ENCODE assay signal across 8 mouse cellular contexts in the genomic region with DNA sequence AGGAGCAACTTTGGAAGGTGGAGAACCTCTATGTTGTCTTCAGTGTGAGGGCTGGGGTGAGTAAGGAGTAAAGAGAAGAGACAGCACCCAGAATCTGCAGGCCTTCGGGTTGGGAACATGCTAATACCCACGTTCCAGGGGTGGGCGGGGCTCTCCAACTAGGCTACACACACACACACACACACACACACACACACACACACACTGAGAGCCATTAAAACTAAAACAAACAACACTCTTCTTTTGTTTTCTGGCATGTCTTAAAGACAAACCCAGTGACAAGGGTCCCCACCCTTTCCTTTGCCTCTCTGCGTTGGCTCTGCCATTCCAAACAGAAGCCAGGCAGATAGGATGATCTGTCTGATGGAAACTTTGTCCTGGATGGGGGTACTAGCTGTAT. TPM values are rescaled to one million over a fixed set of nuclear protein-coding genes. Genes with fewer than 3 reads are reported as not detected.
DNase-seq lines count a peak whose midpoint lies in the region; ATAC-seq lines count a peak whose summit lies in the region.

No protein-coding gene starts in this region.

- H3K4me3 ChIP-seq in forebrain, embryonic 10.5 days, result peak overlapping the region; percentile 87
- H3K4me3 ChIP-seq in heart, embryonic 12.5 days, result peak overlapping the region; percentile 72
- peak overlapping the region; percentile 75 for H3K4me3 ChIP-seq in kidney, embryonic 16.5 days (ENCODE audit: low read length)
- peak overlapping the region; percentile 89 for H3K4me3 ChIP-seq in midbrain, embryonic 10.5 days

- H3K27me3 ChIP-seq in forebrain, embryonic 10.5 days (ENCODE audit: poor library complexity, severe bottlenecking), result peaks cover 20% of the 10 kb centered on the region
- no peaks in the 10 kb centered on the region for H3K27me3 ChIP-seq in heart, embryonic 12.5 days (replicated peaks)
- H3K27me3 ChIP-seq in kidney, embryonic 16.5 days (ENCODE audit: insufficient read depth, low read length), result no peaks in the 10 kb centered on the region
- H3K27me3 ChIP-seq in midbrain, embryonic 10.5 days (ENCODE audit: low read depth, poor library complexity, severe bottlenecking), result peaks cover 17% of the 10 kb centered on the region

- peak overlapping the region; percentile 93 for H3K27ac ChIP-seq in forebrain, embryonic 10.5 days
- H3K27ac ChIP-seq in heart, embryonic 12.5 days (ENCODE audit: poor library complexity, severe bottlenecking), result peak overlapping the region; percentile 71; the same call in 1 of the 2 replicates
- H3K27ac ChIP-seq in kidney, embryonic 16.5 days (ENCODE audit: low read length), result no peak overlapping the region
- peak overlapping the region; percentile 96 for H3K27ac ChIP-seq in midbrain, embryonic 10.5 days (replicated peaks)

- ATAC-seq in heart, embryonic 12.5 days (ENCODE audit: insufficient number of reproducible peaks, low FRiP score), result no peak
- no peak for ATAC-seq in kidney, embryonic 16.5 days (ENCODE audit: low FRiP score, low TSS enrichment)

- H3K9me3 ChIP-seq in forebrain, embryonic 10.5 days, result no peaks in the 10 kb centered on the region
- no peaks in the 10 kb centered on the region for H3K9me3 ChIP-seq in heart, embryonic 12.5 days (replicated peaks)
- H3K9me3 ChIP-seq in kidney, embryonic 16.5 days (ENCODE audit: low read length), result peaks cover 5% of the 10 kb centered on the region; the same call in 1 of the 2 replicates
- 0 out of 2 replicates have a peak, but pooled peaks cover 3% of the 10 kb centered on the region for H3K9me3 ChIP-seq in midbrain, embryonic 10.5 days (replicated peaks)

- H3K4me1 ChIP-seq in forebrain, embryonic 10.5 days, result peaks cover 86% of the 10 kb centered on the region
- H3K4me1 ChIP-seq in heart, embryonic 12.5 days (replicated peaks), result peaks cover 72% of the 10 kb centered on the region
- peaks cover 45% of the 10 kb centered on the region for H3K4me1 ChIP-seq in kidney, embryonic 16.5 days (ENCODE audit: insufficient read depth, low read length)
- peaks cover 89% of the 10 kb centered on the region for H3K4me1 ChIP-seq in midbrain, embryonic 10.5 days

- H3K36me3 ChIP-seq in forebrain, embryonic 10.5 days (replicated peaks), result peaks cover 27% of the 10 kb centered on the region
- no peaks in the 10 kb centered on the region for H3K36me3 ChIP-seq in heart, embryonic 12.5 days
- no peaks in the 10 kb centered on the region for H3K36me3 ChIP-seq in kidney, embryonic 16.5 days (ENCODE audit: insufficient read depth, low read length)
- peaks cover 36% of the 10 kb centered on the region for H3K36me3 ChIP-seq in midbrain, embryonic 10.5 days

- peak overlapping the region; percentile 77 for H3K4me2 ChIP-seq in heart, embryonic 12.5 days
- peak overlapping the region; percentile 92 for H3K4me2 ChIP-seq in kidney, embryonic 16.5 days (replicated peaks; ENCODE audit: low read depth, low read length)

- WGBS in forebrain, embryonic 10.5 days, result 94% methylated on average over 4 of the region's 4 CpGs
- 53% methylated on average over 4 of the region's 4 CpGs for WGBS in heart, embryonic 12.5 days
- WGBS in kidney, embryonic 16.5 days, result 65% methylated on average over 4 of the region's 4 CpGs
- WGBS in midbrain, embryonic 10.5 days, result 77% methylated on average over 4 of the region's 4 CpGs

- H3K9ac ChIP-seq in heart, embryonic 12.5 days, result peak overlapping the region; percentile 77; the same call in 1 of the 2 replicates
- peak overlapping the region; percentile 83; the same call in 1 of the 2 replicates for H3K9ac ChIP-seq in kidney, embryonic 16.5 days (replicated peaks; ENCODE audit: low read length)

- DNase-seq in forebrain, embryonic 10.5 days (ENCODE audit: extremely low spot score, low spot score), result no peak
- no peak for DNase-seq in midbrain, embryonic 10.5 days (ENCODE audit: low spot score)
- DNase-seq in right cerebral cortex, adult 18-20 months, result no peak
- DNase-seq in urinary bladder, postnatal 25 days (ENCODE audit: low spot score), result no peak
- DNase-seq in gastrocnemius, postnatal 10 days, result no peak
- DNase-seq in layer of hippocampus, postnatal 25 days (ENCODE audit: extremely low spot score in 1 of 2, low spot score in 1 of 2), result no peak

RNA-seq across cellular contexts. Expression of gene Tspan18, which starts 2.0 kb away (rescaled TPM):
- 30.1 and 31.4 TPM in 2 replicates for polyA plus RNA-seq in forebrain, embryonic 10.5 days (2016; fragmentation: Nextera tagmentation; extraction: Ambion mirVana)
- 58.5 and 63.8 TPM in 2 replicates for polyA plus RNA-seq in heart, embryonic 12.5 days (2016; fragmentation: Nextera tagmentation; extraction: Ambion mirVana)
- 35.0 and 47.0 TPM in 2 replicates for polyA plus RNA-seq in kidney, embryonic 16.5 days (2015; fragmentation: Nextera tagmentation; extraction: Ambion mirVana)
- polyA plus RNA-seq in midbrain, embryonic 10.5 days (2016; fragmentation: Nextera tagmentation; extraction: Ambion mirVana), result 45.0 and 48.4 TPM in 2 replicates
- total RNA-seq in gastrocnemius, postnatal 10 days (2021), result 10 to 100 TPM; 14.5 to 17.8 TPM
- total RNA-seq in layer of hippocampus, postnatal 25 days (2021), result 10 to 100 TPM; 37.1 to 40.1 TPM
